In genomic region chr14:20701554-20701953, GRCm38 (mm10) we compare ENCODE assay signal across 8 mouse cellular contexts. TPM values are rescaled to one million over a fixed set of nuclear protein-coding genes. Genes with fewer than 3 reads are reported as not detected.
DNase-seq lines count a peak whose midpoint lies in the region; ATAC-seq and TF ChIP-seq lines count a peak whose summit lies in the region.

No protein-coding gene starts in this region.

- TF ChIP-seq POLR2A in myocyte (IDR thresholded peaks at IDR 0.05; ENCODE audit: insufficient read length, low read depth): no peak

- peaks cover 12% of the 10 kb centered on the region for H3K36me3 ChIP-seq in embryonic facial prominence, embryonic 12.5 days
- H3K36me3 ChIP-seq in intestine, embryonic 15.5 days: 0 out of 2 replicates have a peak, but pooled peaks cover 2% of the 10 kb centered on the region
- H3K36me3 ChIP-seq in myocyte (ENCODE audit: control insufficient read depth, insufficient read depth): no peaks in the 10 kb centered on the region

- peaks cover 25% of the 10 kb centered on the region for H3K4me1 ChIP-seq in embryonic facial prominence, embryonic 12.5 days
- peaks cover 23% of the 10 kb centered on the region for H3K4me1 ChIP-seq in intestine, embryonic 15.5 days (replicated peaks)

- TF ChIP-seq CTCF in layer of hippocampus, adult 2 months (conservative IDR thresholded peaks at IDR 0.05): no peak

- no peak for ATAC-seq in embryonic facial prominence, embryonic 12.5 days (ENCODE audit: insufficient number of reproducible peaks, insufficient read depth, low FRiP score, low TSS enrichment)
- no peak for ATAC-seq in intestine, embryonic 15.5 days

- H3ac ChIP-seq in myocyte (ENCODE audit: control insufficient read depth, insufficient read length): no peak overlapping the region

- intact Hi-C loops in gastrocnemius, postnatal 14 days (cut with DNase I; ENCODE audit: low total_unique reads): no loop called here

- peak overlapping the region; percentile 59 for H3K4me2 ChIP-seq in embryonic facial prominence, embryonic 12.5 days (replicated peaks)
- peak overlapping the region; percentile 59 for H3K4me2 ChIP-seq in intestine, embryonic 15.5 days (replicated peaks)
- H3K4me2 ChIP-seq in myocyte (ENCODE audit: low read depth): peak overlapping the region; percentile 91

- H3K9ac ChIP-seq in embryonic facial prominence, embryonic 12.5 days: 0 out of 2 replicates have a peak overlapping the region, but pooled peaks have one; percentile 25
- peak overlapping the region; percentile 85; the same call in 1 of the 2 replicates for H3K9ac ChIP-seq in intestine, embryonic 15.5 days

- 83% methylated on average over 8 of the region's 8 CpGs for WGBS in embryonic facial prominence, embryonic 12.5 days
- 73% methylated on average over 8 of the region's 8 CpGs for WGBS in intestine, embryonic 15.5 days

- H3K9me3 ChIP-seq in embryonic facial prominence, embryonic 12.5 days: no peaks in the 10 kb centered on the region
- no peaks in the 10 kb centered on the region for H3K9me3 ChIP-seq in intestine, embryonic 15.5 days

- no peak overlapping the region; the same call in 1 of the 2 replicates for H3K27ac ChIP-seq in layer of hippocampus, adult 2 months
- H3K27ac ChIP-seq in embryonic facial prominence, embryonic 12.5 days: no peak overlapping the region
- H3K27ac ChIP-seq in intestine, embryonic 15.5 days: no peak overlapping the region

- peaks cover 81% of the 10 kb centered on the region for H3K79me2 ChIP-seq in myocyte (ENCODE audit: control insufficient read depth, insufficient read depth)

- H3K27me3 ChIP-seq in embryonic facial prominence, embryonic 12.5 days: no peaks in the 10 kb centered on the region
- H3K27me3 ChIP-seq in intestine, embryonic 15.5 days (replicated peaks): no peaks in the 10 kb centered on the region
- no peaks in the 10 kb centered on the region for H3K27me3 ChIP-seq in myocyte (ENCODE audit: control insufficient read depth, insufficient read depth, insufficient read length)

- peak overlapping the region; percentile 97 for H3K4me3 ChIP-seq in layer of hippocampus, adult 2 months
- peak overlapping the region; percentile 60 for H3K4me3 ChIP-seq in embryonic facial prominence, embryonic 12.5 days
- peak overlapping the region; percentile 63 for H3K4me3 ChIP-seq in intestine, embryonic 15.5 days (replicated peaks)
- peak overlapping the region; percentile 90 for H3K4me3 ChIP-seq in myocyte

- DNase-seq in layer of hippocampus, adult 2 months (ENCODE audit: low spot score in 2 of 2): no peak
- no peak for DNase-seq in layer of hippocampus, adult 8-10 months (ENCODE audit: low spot score in 2 of 2)
- DNase-seq in layer of hippocampus, adult 11-12 months (ENCODE audit: low spot score): no peak
- DNase-seq in cerebellum, adult 9-10 months: no peak
- DNase-seq in gastrocnemius, postnatal 14 days: no peak

TF ChIP-seq in myocyte, 11 proteins besides CTCF, POLR2A, EP300 and RAD21:
- no peak for TF ChIP-seq TCF12 (IDR thresholded peaks at IDR 0.05; ENCODE audit: insufficient read depth, poor library complexity, severe bottlenecking)
- TF ChIP-seq POLR2AphosphoS2 (IDR thresholded peaks at IDR 0.05; ENCODE audit: insufficient read length, low read depth): no peak
- TF ChIP-seq USF1 (IDR thresholded peaks at IDR 0.05; ENCODE audit: low read depth): no peak
- no peak for TF ChIP-seq MYOG (IDR thresholded peaks at IDR 0.05; ENCODE audit: control insufficient read depth in 1 of 3, insufficient read depth in 1 of 3, insufficient read length in 2 of 3, low read depth in 2 of 3)
- TF ChIP-seq TCF3 (IDR thresholded peaks at IDR 0.05; ENCODE audit: insufficient read length, low read depth): no peak
- no peak for TF ChIP-seq MAX (IDR thresholded peaks at IDR 0.05; ENCODE audit: low read depth)
- TF ChIP-seq REST (IDR thresholded peaks at IDR 0.05; ENCODE audit: insufficient read depth, insufficient read length): no peak
- no peak for TF ChIP-seq E2F4 (IDR thresholded peaks at IDR 0.05; ENCODE audit: insufficient read depth)
- TF ChIP-seq MYOD1 (IDR thresholded peaks at IDR 0.05; ENCODE audit: control insufficient read depth in 1 of 3, insufficient read length in 2 of 3, low read depth in 2 of 3): no peak
- no peak for TF ChIP-seq CEBPB (IDR thresholded peaks at IDR 0.05; ENCODE audit: insufficient read depth, poor library complexity, severe bottlenecking)
- TF ChIP-seq SRF (IDR thresholded peaks at IDR 0.05; ENCODE audit: control insufficient read depth, insufficient read length, low read depth): no peak
TF ChIP-seq in myocyte: peak in this region for 0.

RNA-seq across cellular contexts. Expression of gene Chchd1, which starts 1.3 kb away (rescaled TPM):
- 10 to 100 TPM; 53.4 to 56.9 TPM for total RNA-seq in layer of hippocampus, adult 2 months (2021)
- 10 to 100 TPM; 47.7 to 53.5 (median 51.3) TPM for total RNA-seq in layer of hippocampus, adult 8-10 months (2022)
- 233 and 238 TPM in 2 replicates for polyA plus RNA-seq in embryonic facial prominence, embryonic 12.5 days (2016; fragmentation: Nextera tagmentation; extraction: Ambion mirVana)
- 191 and 227 TPM in 2 replicates for polyA plus RNA-seq in intestine, embryonic 15.5 days (2015; fragmentation: Nextera tagmentation; extraction: Ambion mirVana)
- 111 TPM for polyA plus RNA-seq in myocyte (2012; fragmentation: generic; extraction: Trizol)
- total RNA-seq in gastrocnemius, postnatal 14 days (2021): 100 to 1,000 TPM in 1 of 2 experiments, 10 to 100 TPM in 1; 98.5 to 106 TPM

RNA-seq across cellular contexts. Expression of gene Zswim8, which starts 5.8 kb away (rescaled TPM):
- total RNA-seq in layer of hippocampus, adult 2 months (2021): 100 to 1,000 TPM; 189 to 206 TPM
- 100 to 1,000 TPM; 170 to 210 (median 191) TPM for total RNA-seq in layer of hippocampus, adult 8-10 months (2022)
- 45.8 and 49.1 TPM in 2 replicates for polyA plus RNA-seq in embryonic facial prominence, embryonic 12.5 days (2016; fragmentation: Nextera tagmentation; extraction: Ambion mirVana)
- polyA plus RNA-seq in intestine, embryonic 15.5 days (2015; fragmentation: Nextera tagmentation; extraction: Ambion mirVana): 21.2 and 23.5 TPM in 2 replicates
- 74.9 TPM for polyA plus RNA-seq in myocyte (2012; fragmentation: generic; extraction: Trizol)
- total RNA-seq in gastrocnemius, postnatal 14 days (2021): 10 to 100 TPM; 31.7 to 38.8 TPM

RNA-seq across cellular contexts. Expression of gene Fut11, which starts 6.8 kb away (rescaled TPM):
- total RNA-seq in layer of hippocampus, adult 2 months (2021): 10 to 100 TPM; 14.8 to 15.5 TPM
- total RNA-seq in layer of hippocampus, adult 8-10 months (2022): 10 to 100 TPM; 14.6 to 15.8 (median 15.0) TPM
- polyA plus RNA-seq in embryonic facial prominence, embryonic 12.5 days (2016; fragmentation: Nextera tagmentation; extraction: Ambion mirVana): 27.4 and 29.3 TPM in 2 replicates
- polyA plus RNA-seq in intestine, embryonic 15.5 days (2015; fragmentation: Nextera tagmentation; extraction: Ambion mirVana): 21.2 and 22.8 TPM in 2 replicates
- 7.2 TPM for polyA plus RNA-seq in myocyte (2012; fragmentation: generic; extraction: Trizol)
- total RNA-seq in gastrocnemius, postnatal 14 days (2021): 1 to 10 TPM; 6.6 to 7.0 TPM

RNA-seq across cellular contexts. Expression of gene Sec24c, which starts 27.4 kb away (rescaled TPM):
- total RNA-seq in layer of hippocampus, adult 2 months (2021): 100 to 1,000 TPM; 104 to 108 TPM
- total RNA-seq in layer of hippocampus, adult 8-10 months (2022): 100 to 1,000 TPM; 107 to 130 (median 112) TPM
- polyA plus RNA-seq in embryonic facial prominence, embryonic 12.5 days (2016; fragmentation: Nextera tagmentation; extraction: Ambion mirVana): 97.3 and 100 TPM in 2 replicates
- 82.8 and 96.2 TPM in 2 replicates for polyA plus RNA-seq in intestine, embryonic 15.5 days (2015; fragmentation: Nextera tagmentation; extraction: Ambion mirVana)
- polyA plus RNA-seq in myocyte (2012; fragmentation: generic; extraction: Trizol): 68.6 TPM
- total RNA-seq in gastrocnemius, postnatal 14 days (2021): 10 to 100 TPM; 56.7 to 60.1 TPM

RNA-seq across cellular contexts. Expression of gene Ndst2, which starts 32.8 kb away (rescaled TPM):
- total RNA-seq in layer of hippocampus, adult 2 months (2021): 10 to 100 TPM; 20.4 to 20.9 TPM
- 10 to 100 TPM; 16.6 to 24.3 (median 18.3) TPM for total RNA-seq in layer of hippocampus, adult 8-10 months (2022)
- 34.7 and 35.1 TPM in 2 replicates for polyA plus RNA-seq in embryonic facial prominence, embryonic 12.5 days (2016; fragmentation: Nextera tagmentation; extraction: Ambion mirVana)
- 20.4 and 21.9 TPM in 2 replicates for polyA plus RNA-seq in intestine, embryonic 15.5 days (2015; fragmentation: Nextera tagmentation; extraction: Ambion mirVana)
- 11.9 TPM for polyA plus RNA-seq in myocyte (2012; fragmentation: generic; extraction: Trizol)
- 1 to 10 TPM; 7.8 to 8.7 TPM for total RNA-seq in gastrocnemius, postnatal 14 days (2021)

Comparison
In these comparisons a context has a peak if more than half of its experiments do, and no peak if none do; other contexts are left out.
1. RNA of gene Zswim8, which starts 5.8 kb away (total RNA-seq): 189 to 206 TPM in layer of hippocampus, adult 2 months and 170 to 210 TPM in layer of hippocampus, adult 8-10 months; 31.7 to 38.8 TPM in gastrocnemius, postnatal 14 days; every median in the first group is over 4 times any median in the second.
2. Peak in every context shown above with its lines, with median percentiles within 50 percentile points of each other: H3K4me3 ChIP-seq and H3K4me2 ChIP-seq.